ENCODE assay signal across 14 mouse cellular contexts in genomic region chr1:189764258-189764657, GRCm38 (mm10). TPM values are rescaled to one million over a fixed set of nuclear protein-coding genes. Genes with fewer than 3 reads are reported as not detected.
A peak's percentile ranks its signal among the peaks of the same experiment; 100 is the strongest.
DNase-seq lines count a peak whose midpoint lies in the region; ATAC-seq lines count a peak whose summit lies in the region.
"Had no signal": no experiment of that assay in that cellular context is flagged by ENCODE, and none has a peak within 500 bp of the region (broad histone marks: within the 10 kb centered on the region; RNA-seq: fewer than 3 reads in every experiment).

No protein-coding gene starts in this region.

- H3K9me3 ChIP-seq in heart, embryonic 12.5 days (replicated peaks), result no peaks in the 10 kb centered on the region
- H3K9me3 ChIP-seq in heart, embryonic 11.5 days (replicated peaks; ENCODE audit: control insufficient read depth, low read length), result no peaks in the 10 kb centered on the region
- H3K9me3 ChIP-seq: limb, embryonic 10.5 days; liver, embryonic 13.5 days; neural tube, embryonic 13.5 days had no signal

- no peak overlapping the region for H3K4me3 ChIP-seq in heart, embryonic 12.5 days
- H3K4me3 ChIP-seq in heart, embryonic 11.5 days (ENCODE audit: low read depth, low read length), result no peak overlapping the region
- H3K4me3 ChIP-seq: limb, embryonic 10.5 days; liver, embryonic 13.5 days; neural tube, embryonic 13.5 days had no signal

- no peaks in the 10 kb centered on the region for H3K27me3 ChIP-seq in heart, embryonic 12.5 days (replicated peaks)
- no peaks in the 10 kb centered on the region for H3K27me3 ChIP-seq in heart, embryonic 11.5 days (ENCODE audit: control insufficient read depth, insufficient read depth, low read length)
- H3K27me3 ChIP-seq in splenic B cell, adult 2 months (ENCODE audit: control insufficient read depth, insufficient read depth, low read length, poor library complexity, severe bottlenecking), result no peaks in the 10 kb centered on the region; the same call in 1 of the 2 replicates
- H3K27me3 ChIP-seq: liver, embryonic 13.5 days; neural tube, embryonic 13.5 days; Patski had no signal

- DNase-seq in kidney, postnatal 25 days, result peak; percentile 27 to 49
- DNase-seq in kidney, adult 9 months, result no peak
- DNase-seq in splenic B cell, adult 2 months (ENCODE audit: low read depth, low spot score), result peak; percentile 19
- no peak for DNase-seq in left cerebral cortex, adult 11 months (ENCODE audit: low spot score)
- DNase-seq in ovary, adult 18-20 months (ENCODE audit: low spot score), result no peak
- DNase-seq: cerebellum, postnatal 25 days; gastrocnemius, postnatal 14 days; liver, embryonic 13.5 days had no signal

- 0 out of 2 replicates have a peak, but pooled peaks have one; percentile 15 for ATAC-seq in heart, embryonic 12.5 days (ENCODE audit: insufficient number of reproducible peaks, low FRiP score)
- ATAC-seq in heart, embryonic 11.5 days (replicated peaks; ENCODE audit: insufficient number of reproducible peaks, low FRiP score, low TSS enrichment), result no peak
- peak; percentile 27; the same call in 1 of the 2 replicates for ATAC-seq in granulocyte monocyte progenitor cell, adult 5-6 weeks (replicated peaks; ENCODE audit: poor library complexity, severe bottlenecking)
- ATAC-seq: Patski had no signal

- no peak overlapping the region for H3K9ac ChIP-seq in heart, embryonic 12.5 days
- H3K9ac ChIP-seq in heart, embryonic 11.5 days (ENCODE audit: low read depth, low read length), result no peak overlapping the region
- H3K9ac ChIP-seq: liver, embryonic 13.5 days; neural tube, embryonic 13.5 days had no signal

- 48% methylated on average over 5 of the region's 5 CpGs for WGBS in heart, embryonic 12.5 days
- 58% methylated on average over 5 of the region's 5 CpGs for WGBS in heart, embryonic 11.5 days (ENCODE audit: insufficient replicate concordance)

- H3K36me3 ChIP-seq in heart, embryonic 12.5 days, result no peaks in the 10 kb centered on the region
- H3K36me3 ChIP-seq in heart, embryonic 11.5 days (ENCODE audit: control insufficient read depth, insufficient read depth, low read length), result no peaks in the 10 kb centered on the region
- no peaks in the 10 kb centered on the region for H3K36me3 ChIP-seq in splenic B cell, adult 2 months (ENCODE audit: control insufficient read depth, insufficient read depth, low read length, poor library complexity, severe bottlenecking)
- H3K36me3 ChIP-seq: limb, embryonic 10.5 days; liver, embryonic 13.5 days; neural tube, embryonic 13.5 days had no signal

- H3K27ac ChIP-seq in heart, embryonic 12.5 days (ENCODE audit: poor library complexity, severe bottlenecking), result no peak overlapping the region; the same call in 1 of the 2 replicates
- no peak overlapping the region for H3K27ac ChIP-seq in heart, embryonic 11.5 days (ENCODE audit: low read depth, low read length)
- H3K27ac ChIP-seq: limb, embryonic 10.5 days; liver, embryonic 13.5 days; neural tube, embryonic 13.5 days had no signal

- H3K4me1 ChIP-seq in heart, embryonic 12.5 days (replicated peaks), result peaks cover 79% of the 10 kb centered on the region
- H3K4me1 ChIP-seq in heart, embryonic 11.5 days (ENCODE audit: control insufficient read depth, insufficient read depth, low read length), result peaks cover 51% of the 10 kb centered on the region

- no peak overlapping the region for H3K4me2 ChIP-seq in heart, embryonic 12.5 days
- no peak overlapping the region for H3K4me2 ChIP-seq in heart, embryonic 11.5 days
- H3K4me2 ChIP-seq: liver, embryonic 13.5 days; neural tube, embryonic 13.5 days had no signal

RNA-seq across cellular contexts. Expression of gene Ptpn14, which starts 36.2 kb away (rescaled TPM):
- polyA plus RNA-seq in heart, embryonic 12.5 days (2016; fragmentation: Nextera tagmentation; extraction: Ambion mirVana), result 11.6 and 14.0 TPM in 2 replicates
- polyA plus RNA-seq in heart, embryonic 11.5 days (2014; fragmentation: Nextera tagmentation; extraction: Ambion mirVana), result 10.1 and 11.7 TPM in 2 replicates
- 0.09 TPM in 1 of 2 replicates, not detected in the other for total RNA-seq in granulocyte monocyte progenitor cell, adult 5-6 weeks (2014; fragmentation: Nextera tagmentation)
- total RNA-seq in granulocyte monocyte progenitor cell, adult 5-6 weeks (2017), result 0.22 and 0.88 TPM in 2 replicates

Comparison
In these comparisons a context has a peak if more than half of its experiments do, and no peak if none do; other contexts are left out.
1. DNase-seq: peak in kidney, postnatal 25 days (2 of 2) and splenic B cell, adult 2 months (single experiment); none in kidney, adult 9 months (single experiment), left cerebral cortex, adult 11 months (single experiment) and ovary, adult 18-20 months (single experiment).